Mouse (Mus musculus): Measurements from ENCODE around the gene Frmd4b. TPM values are rescaled to one million over a fixed set of nuclear protein-coding genes. Genes with fewer than 3 reads are reported as not detected.
A peak's percentile ranks its signal among the peaks of the same experiment; 100 is the strongest.

Frmd4b gene
- total RNA-seq (2021) = 10 to 100 TPM; 20.3 to 20.7 TPM

- peak; percentile 48 to 76 for DNase-seq (ENCODE audit: extremely low spot score in 1 of 2, low spot score in 2 of 2)
- intact Hi-C loops (cut with DNase I) = no loop called here
Measured at GRCm38 (mm10) chr6:97617266-97617743, at the start of gene Frmd4b. Gene Frmd4b, minus strand, starts transcription at chr6:97617541.

GRCm38 (mm10) chr6:97666417-97666816 lies 49.1 kb upstream of the Frmd4b start:
- intact Hi-C loops (cut with DNase I) = no loop called here
- no peak for DNase-seq (ENCODE audit: extremely low spot score in 1 of 2, low spot score in 2 of 2)

- intact Hi-C loops (cut with DNase I) = no loop called here
- DNase-seq (ENCODE audit: extremely low spot score in 1 of 2, low spot score in 2 of 2) = no peak
Measured at GRCm38 (mm10) chr6:97658921-97659320, 41.6 kb upstream of the Frmd4b start.

- no peak for DNase-seq (ENCODE audit: extremely low spot score in 1 of 2, low spot score in 2 of 2)
- intact Hi-C loops (cut with DNase I) = no loop called here
Measured at GRCm38 (mm10) chr6:97655986-97656385, 38.6 kb upstream of the Frmd4b start.

GRCm38 (mm10) chr6:97647501-97647900 lies 30.2 kb upstream of the Frmd4b start:
- no peak for DNase-seq (ENCODE audit: extremely low spot score in 1 of 2, low spot score in 2 of 2)
- intact Hi-C loops (cut with DNase I) = no loop called here

- intact Hi-C loops (cut with DNase I) = no loop called here
- DNase-seq (ENCODE audit: extremely low spot score in 1 of 2, low spot score in 2 of 2) = no peak
Measured at GRCm38 (mm10) chr6:97623330-97623729, 6.0 kb upstream of the Frmd4b start.

GRCm38 (mm10) chr6:97622236-97622635 lies 4.9 kb upstream of the Frmd4b start:
- intact Hi-C loops (cut with DNase I) = no loop called here
- DNase-seq (ENCODE audit: extremely low spot score in 1 of 2, low spot score in 2 of 2) = no peak

DNA sequence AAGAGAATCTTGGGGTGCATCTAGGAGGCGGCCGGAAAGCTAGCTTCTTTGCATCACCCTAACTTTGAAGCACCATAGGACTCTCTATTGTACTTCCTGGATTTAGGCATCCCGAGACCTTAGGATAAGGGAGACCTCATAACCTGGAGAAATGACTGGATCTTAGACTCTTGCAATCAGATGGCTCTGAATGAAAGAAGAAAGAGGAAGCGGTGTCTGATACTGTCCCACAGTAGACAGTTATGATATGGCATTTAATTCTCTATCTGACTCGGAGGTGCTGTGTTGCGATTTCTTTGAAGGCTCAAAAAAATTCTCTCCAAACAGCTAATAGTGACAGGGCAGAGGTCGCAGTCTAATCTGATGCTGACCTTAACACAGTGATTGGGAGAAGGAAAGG lies 433 bp upstream of the Frmd4b start:
- intact Hi-C loops (cut with DNase I) = no loop called here
- no peak for DNase-seq (ENCODE audit: extremely low spot score in 1 of 2, low spot score in 2 of 2)

DNA sequence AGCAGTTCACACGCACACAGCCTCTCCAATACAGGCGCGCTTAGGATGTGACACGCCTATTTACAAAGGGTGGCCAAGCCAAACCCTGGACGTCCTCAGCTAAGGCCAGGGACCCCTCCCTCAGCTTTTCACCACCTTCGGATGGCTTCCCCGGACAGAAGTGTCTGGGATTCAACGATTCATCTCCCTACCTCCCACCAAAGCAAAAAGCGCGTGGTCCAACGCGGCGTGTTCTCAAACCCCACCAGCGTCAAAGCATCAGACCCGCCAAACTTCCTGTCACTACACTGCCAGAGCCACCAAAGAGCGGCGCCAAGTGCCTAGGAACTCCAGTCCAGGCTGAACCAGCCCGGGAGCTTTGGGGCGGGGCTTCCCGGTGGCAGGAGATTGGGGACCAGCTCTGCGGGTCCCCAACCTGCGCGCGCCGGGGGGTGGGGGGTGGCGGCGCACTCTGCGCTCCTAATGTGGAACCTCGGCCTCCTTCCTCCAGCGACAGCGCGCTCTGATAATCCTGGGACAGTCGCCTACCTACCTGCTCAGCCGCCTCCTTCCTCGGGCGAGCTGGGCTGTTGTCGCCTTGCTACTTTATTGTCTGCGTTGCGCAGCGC lies 579 bp downstream of the Frmd4b start:
- intact Hi-C loops (cut with DNase I) = no loop called here
- DNase-seq (ENCODE audit: extremely low spot score in 1 of 2, low spot score in 2 of 2) = peak in 1 of 2 experiments; percentile 66

- DNase-seq (ENCODE audit: extremely low spot score in 1 of 2, low spot score in 2 of 2) = no peak
- intact Hi-C loops (cut with DNase I) = no loop called here
Measured at GRCm38 (mm10) chr6:97615901-97616461, 1.4 kb downstream of the Frmd4b start.

GRCm38 (mm10) chr6:97614179-97614578 lies 3.2 kb downstream of the Frmd4b start:
- intact Hi-C loops (cut with DNase I) = no loop called here
- DNase-seq (ENCODE audit: extremely low spot score in 1 of 2, low spot score in 2 of 2) = no peak

DNA sequence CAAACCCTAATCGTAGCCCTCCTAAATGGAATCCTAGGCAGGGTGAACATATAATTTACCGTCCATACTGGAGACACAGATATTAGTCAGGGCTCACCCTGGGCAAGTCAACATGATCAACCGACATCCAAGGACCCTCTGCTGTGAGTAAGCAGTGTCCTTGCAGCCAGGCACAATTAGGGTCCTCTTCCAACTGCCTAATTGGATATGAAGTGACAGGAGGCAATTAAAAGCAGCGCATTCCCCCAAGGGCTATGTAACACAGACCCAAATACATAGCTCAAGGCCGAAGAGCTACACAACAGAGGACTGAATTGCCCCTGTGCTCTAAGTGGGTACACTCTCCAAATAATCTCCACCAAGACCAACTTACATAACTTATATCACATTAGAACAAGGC lies 4.5 kb downstream of the Frmd4b start:
- intact Hi-C loops (cut with DNase I) = no loop called here
- DNase-seq (ENCODE audit: extremely low spot score in 1 of 2, low spot score in 2 of 2) = no peak

DNA sequence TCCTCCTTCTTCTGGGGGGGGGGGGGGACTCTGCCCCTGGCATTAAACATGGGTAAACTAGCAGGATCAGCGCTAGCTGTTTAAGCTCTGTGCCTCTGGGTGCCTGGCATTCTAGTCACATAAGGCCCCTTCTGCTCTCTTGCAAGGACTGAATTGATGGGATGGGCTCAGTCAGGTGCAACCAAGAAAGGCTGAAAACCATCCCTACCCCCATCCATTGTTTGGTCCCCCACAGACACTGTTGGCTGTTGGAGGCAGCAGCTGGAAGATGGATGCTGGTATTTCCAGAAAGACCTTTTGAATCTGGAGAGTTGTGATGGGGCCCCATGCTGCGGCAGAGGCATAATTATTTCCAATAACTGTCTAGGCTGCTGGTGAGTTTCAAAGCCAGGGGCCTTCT lies 7.3 kb downstream of the Frmd4b start:
- DNase-seq (ENCODE audit: extremely low spot score in 1 of 2, low spot score in 2 of 2) = no peak
- intact Hi-C loops (cut with DNase I) = no loop called here

DNA sequence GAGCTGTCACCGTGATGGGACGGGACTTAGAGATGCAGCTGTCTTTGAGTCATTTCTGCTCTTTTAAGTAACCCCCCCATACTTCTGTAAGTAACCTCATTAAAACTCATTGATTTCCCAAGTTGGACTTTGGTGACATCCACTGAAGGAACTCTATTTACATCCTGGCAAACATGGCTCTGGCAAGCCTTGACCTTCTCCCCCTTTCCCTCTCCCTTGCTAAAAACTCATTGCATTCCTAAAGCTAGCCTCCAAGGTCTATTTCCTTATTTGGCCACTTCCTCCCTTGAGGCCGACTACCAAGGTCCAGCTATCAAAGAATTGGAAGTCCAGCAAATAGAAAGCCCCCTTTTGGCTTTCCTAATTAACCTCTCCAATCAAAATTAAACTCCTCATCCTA lies 9.7 kb downstream of the Frmd4b start:
- intact Hi-C loops (cut with DNase I) = no loop called here

GRCm38 (mm10) chr6:97595218-97595617 lies 22.1 kb downstream of the Frmd4b start:
- intact Hi-C loops (cut with DNase I) = no loop called here
- no peak for DNase-seq (ENCODE audit: extremely low spot score in 1 of 2, low spot score in 2 of 2)

More for the DNA sequence above, 9.7 kb downstream of the Frmd4b start:
- DNase-seq (ENCODE audit: extremely low spot score in 1 of 2, low spot score in 2 of 2) = no peak

DNA sequence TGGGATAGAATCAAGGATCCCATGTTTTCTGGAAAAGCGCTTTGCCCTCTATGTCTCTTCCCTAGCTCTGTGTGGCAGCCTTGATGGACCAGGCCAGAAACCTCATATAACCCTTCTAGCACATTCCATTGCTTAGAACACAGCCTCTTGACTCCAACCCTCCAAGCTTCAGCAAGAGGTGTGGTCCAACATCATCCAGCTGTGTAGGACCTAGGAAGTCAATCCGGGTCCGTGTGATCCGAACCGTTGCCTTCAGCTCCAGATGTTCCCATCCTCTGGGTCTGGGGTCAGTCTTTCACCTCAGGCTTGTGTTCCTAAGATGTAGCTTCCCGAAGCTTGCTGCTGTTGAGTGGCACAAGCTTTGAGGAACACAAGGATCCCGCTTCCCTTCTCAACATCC lies 22.8 kb downstream of the Frmd4b start:
- intact Hi-C loops (cut with DNase I) = no loop called here
- DNase-seq (ENCODE audit: extremely low spot score in 1 of 2, low spot score in 2 of 2) = no peak

- intact Hi-C loops (cut with DNase I) = no loop called here
Measured at GRCm38 (mm10) chr6:97590230-97590629, 27.1 kb downstream of the Frmd4b start.

DNA sequence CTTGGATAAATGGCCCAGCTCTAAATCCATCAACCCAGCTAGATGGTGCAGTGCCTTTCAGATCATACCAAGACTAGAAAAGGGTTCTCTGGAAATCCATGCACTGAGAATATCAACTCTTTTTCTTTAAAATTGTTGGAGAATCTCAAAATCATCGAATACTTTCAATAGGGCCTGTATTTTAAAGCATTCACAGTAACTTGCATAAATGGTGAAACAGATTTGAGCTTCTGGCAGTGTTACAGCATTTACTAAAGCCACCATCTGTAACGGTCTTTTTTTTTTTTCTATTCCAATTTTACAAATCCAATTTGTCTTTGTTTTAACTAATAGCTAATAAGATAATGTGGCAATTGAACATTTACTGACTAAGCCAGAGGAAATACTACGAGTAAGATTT lies 27.8 kb downstream of the Frmd4b start:
- intact Hi-C loops (cut with DNase I) = no loop called here
- DNase-seq (ENCODE audit: extremely low spot score in 1 of 2, low spot score in 2 of 2) = no peak

More at GRCm38 (mm10) chr6:97590230-97590629, 27.1 kb downstream of the Frmd4b start:
- DNase-seq (ENCODE audit: extremely low spot score in 1 of 2, low spot score in 2 of 2) = no peak

- intact Hi-C loops (cut with DNase I) = no loop called here
- DNase-seq (ENCODE audit: extremely low spot score in 1 of 2, low spot score in 2 of 2) = no peak
Measured at GRCm38 (mm10) chr6:97589031-97589430, 28.3 kb downstream of the Frmd4b start.

GRCm38 (mm10) chr6:97586606-97587005 lies 30.7 kb downstream of the Frmd4b start:
- intact Hi-C loops (cut with DNase I) = no loop called here
- DNase-seq (ENCODE audit: extremely low spot score in 1 of 2, low spot score in 2 of 2) = no peak

DNA sequence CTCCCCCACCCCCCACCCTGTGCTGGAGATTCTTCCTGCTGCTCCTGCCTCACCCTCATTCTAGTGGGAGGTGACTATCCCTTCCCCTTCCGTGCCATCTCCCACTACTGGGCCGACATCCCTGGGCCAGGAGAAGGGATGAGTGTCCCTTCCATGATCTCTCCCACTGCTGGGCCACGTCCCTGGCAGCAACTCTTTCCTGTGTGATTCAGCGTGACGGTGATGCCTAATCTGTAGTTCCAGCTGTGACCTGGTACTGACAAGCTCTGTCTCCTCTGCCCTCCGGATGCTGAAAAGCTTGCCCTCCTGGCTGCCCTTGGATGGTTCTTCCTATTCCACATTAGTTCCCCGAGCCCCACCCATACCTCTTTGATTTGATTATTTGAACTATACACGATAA lies 31.3 kb downstream of the Frmd4b start:
- intact Hi-C loops (cut with DNase I) = no loop called here
- no peak for DNase-seq (ENCODE audit: extremely low spot score in 1 of 2, low spot score in 2 of 2)
